Mouse (Mus musculus): Measurements from ENCODE around the gene Mypop.

DNA sequence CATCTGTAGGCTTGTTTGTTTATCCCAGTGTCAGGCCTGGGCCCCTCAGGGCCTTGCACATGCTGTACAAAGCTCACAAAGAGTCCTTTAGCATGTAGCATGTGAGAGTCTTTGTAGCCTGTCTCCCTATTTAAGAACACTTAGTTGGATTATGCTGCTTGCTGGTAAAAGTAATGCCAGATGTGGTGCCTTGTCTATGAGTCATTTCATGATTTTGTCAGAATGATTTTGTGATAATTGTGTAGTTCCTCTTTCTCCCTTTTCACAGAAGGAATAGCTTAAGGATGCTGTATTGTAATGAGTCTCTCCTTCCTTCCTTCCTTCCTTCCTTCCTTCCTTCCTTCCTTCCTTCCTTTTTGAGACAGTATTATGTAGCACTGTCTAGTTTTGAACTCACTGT, 37.0 kb downstream of the Mypop start:
- TF ChIP-seq GATA1 (IDR thresholded peaks at IDR 0.05; ENCODE audit: low read length) (no peak), TAL1 (IDR thresholded peaks at IDR 0.05; ENCODE audit: low read length) (no peak)

All from erythroblast, embryonic 14.5 days (primary cell).